Mouse (Mus musculus): ENCODE data around the gene Cldn9. TPM values are rescaled to one million over a fixed set of nuclear protein-coding genes. Genes with fewer than 3 reads are reported as not detected.

Cldn9 gene
- not detected for polyA plus RNA-seq (2015; fragmentation: Illumina TruSeq; extraction: RNeasy Lipid Tissue Mini Kit (QIAGEN cat#74804); ENCODE audit: insufficient read depth, low replicate concordance)

GRCm38 (mm10) chr17:23683856-23684672, at the start of gene Cldn9:
TSS of gene Cldn9 (minus strand) at chr17:23684026.

DNA sequence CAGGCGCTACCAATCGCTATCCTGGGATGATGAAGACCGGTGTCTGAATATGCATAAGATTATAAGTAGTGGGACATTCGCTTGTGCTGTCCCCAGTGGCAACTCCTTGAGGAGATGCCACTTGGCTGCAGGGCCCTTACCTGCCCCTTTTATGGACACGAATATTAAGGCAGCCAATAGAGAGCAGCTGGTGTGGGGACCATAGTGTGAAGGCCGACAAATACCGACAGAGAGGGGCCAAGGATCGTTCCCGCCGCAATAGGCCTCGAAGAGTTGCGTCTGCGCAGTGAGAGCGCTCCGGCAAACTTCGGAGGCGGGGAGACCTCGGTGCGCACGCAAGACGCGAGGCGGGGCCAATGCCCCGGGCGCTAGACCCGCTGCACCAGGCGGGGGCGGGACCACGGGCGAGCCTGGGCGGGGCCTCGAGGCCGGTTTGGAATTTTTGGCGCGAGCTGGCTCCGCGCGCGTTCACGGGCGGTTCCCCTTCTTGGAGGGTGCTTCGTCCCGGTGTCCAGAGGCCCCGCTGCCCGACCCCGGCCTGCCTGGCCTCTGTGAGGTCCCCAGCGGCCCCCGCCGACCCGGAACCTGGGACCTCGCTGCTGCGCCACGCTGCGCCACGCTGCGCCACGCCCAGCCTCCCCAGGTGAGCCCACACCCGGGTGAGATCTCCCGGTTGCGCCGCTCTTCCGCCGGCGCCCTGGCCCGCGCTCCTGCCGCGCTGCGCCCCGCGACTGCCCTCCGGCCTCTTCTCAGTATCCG, 42.4 kb upstream of the Cldn9 start, which contains the start of gene Pkmyt1:
TSS of gene Pkmyt1 (plus strand) at position 338 of the 759 bp plus-strand sequence.

DNA sequence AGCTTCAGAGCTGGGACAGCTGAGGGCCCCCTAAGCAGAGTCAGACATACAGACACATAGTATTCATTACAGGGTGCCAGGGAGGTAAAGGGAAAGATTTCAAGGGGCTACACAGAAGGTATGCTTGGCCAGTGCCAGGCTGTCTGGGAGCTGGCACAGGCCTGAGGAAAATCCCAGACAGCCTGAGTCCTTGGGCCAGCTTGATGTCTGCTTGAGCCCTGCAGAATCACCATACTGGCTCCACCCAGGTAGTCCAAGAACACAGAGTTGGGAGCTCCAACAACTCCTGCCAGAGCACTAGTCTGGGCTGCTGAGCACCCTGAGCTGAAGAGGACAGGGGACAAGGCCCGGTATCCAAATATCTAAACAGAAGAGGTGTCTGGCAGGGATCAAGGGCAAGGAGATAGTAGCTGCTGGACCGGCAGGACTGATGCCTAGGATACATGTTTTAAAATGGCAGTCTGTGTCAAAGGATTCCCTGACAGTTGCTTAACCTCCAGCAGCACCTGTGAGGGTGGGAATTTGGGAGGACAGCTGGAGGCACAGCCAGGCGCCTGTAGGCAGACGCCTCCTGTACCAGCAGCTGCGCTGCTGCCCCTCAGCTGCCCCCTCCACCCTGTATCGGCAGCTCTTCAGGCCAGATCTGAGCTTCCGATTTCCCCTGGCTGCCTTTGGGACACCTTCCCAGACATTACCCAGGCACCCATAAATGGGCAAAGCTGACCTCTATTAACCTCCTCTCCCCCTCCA, 38.7 kb upstream of the Cldn9 start, which contains the start of gene 1520401A03Rik:
TSS of gene 1520401A03Rik (minus strand) at position 408 of the 750 bp plus-strand sequence.

DNA sequence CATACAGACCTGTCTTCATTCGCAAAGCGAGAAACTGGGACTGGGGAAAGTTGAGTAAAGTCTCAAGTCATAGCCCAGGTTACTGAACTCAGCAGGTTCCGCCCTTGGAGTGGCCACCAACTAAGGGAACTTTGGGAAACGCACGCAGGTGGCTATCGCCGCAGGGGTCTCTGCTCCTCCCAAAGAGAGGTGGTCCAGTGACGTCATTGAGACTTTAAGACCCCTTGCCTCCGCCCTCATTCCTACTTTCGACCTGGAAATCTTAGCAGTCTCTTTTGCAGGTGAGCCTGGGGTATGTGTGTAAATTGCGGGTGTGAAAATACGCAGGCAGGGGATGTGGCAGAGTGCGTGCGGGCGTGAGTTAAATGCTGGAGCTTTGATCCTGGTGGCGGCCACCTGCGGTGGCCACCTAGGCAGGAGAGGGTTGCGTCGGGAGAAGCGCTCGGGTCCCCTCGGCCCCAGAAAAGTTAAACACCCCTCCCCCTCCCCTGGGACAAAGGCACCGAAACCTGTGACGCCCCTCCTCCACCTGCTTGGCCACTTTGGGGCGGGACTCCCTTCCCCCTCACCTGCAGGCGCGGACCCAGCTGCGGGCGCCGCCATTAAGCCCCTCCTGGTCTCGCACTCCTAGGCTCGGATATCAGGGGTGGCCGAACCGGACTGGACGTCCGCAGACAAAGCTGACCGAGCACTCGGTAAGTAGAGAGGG, 4.5 kb downstream of the Cldn9 start, which contains the start of gene Cldn6:
TSS of gene Cldn6 (plus strand) at position 123 of the 709 bp plus-strand sequence.

DNA sequence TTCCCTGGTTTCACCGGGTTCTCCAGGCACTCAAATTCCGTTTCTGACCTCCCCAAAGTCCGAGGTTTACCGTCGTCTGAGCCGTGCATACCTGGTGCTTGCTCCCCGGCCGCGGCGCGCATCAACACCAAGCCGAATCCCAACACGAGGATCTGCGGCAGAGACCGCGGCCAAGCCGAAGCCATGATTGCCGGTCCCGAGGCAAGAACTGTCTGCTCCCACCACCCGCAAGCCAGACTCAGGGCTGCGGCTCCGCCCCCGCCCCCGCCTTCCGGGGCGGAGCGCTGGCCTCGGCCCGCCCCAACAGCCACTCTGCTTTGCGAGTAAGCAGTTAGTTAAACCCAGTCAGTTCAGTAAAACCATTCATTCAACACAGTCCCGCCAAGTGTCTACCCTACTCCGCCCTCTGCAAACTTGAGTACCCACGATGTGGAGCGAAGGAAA, 6.6 kb downstream of the Cldn9 start, which contains the start of gene Tnfrsf12a:
TSS of gene Tnfrsf12a (minus strand) at position 233 of the 444 bp plus-strand sequence.

GRCm38 (mm10) chr17:23673424-23674073, 10.3 kb downstream of the Cldn9 start, which contains the start of the genes Hcfc1r1 and Thoc6:
TSS of gene Hcfc1r1 (plus strand) at chr17:23673596.
TSS of gene Thoc6 (minus strand) at chr17:23673882.

DNA sequence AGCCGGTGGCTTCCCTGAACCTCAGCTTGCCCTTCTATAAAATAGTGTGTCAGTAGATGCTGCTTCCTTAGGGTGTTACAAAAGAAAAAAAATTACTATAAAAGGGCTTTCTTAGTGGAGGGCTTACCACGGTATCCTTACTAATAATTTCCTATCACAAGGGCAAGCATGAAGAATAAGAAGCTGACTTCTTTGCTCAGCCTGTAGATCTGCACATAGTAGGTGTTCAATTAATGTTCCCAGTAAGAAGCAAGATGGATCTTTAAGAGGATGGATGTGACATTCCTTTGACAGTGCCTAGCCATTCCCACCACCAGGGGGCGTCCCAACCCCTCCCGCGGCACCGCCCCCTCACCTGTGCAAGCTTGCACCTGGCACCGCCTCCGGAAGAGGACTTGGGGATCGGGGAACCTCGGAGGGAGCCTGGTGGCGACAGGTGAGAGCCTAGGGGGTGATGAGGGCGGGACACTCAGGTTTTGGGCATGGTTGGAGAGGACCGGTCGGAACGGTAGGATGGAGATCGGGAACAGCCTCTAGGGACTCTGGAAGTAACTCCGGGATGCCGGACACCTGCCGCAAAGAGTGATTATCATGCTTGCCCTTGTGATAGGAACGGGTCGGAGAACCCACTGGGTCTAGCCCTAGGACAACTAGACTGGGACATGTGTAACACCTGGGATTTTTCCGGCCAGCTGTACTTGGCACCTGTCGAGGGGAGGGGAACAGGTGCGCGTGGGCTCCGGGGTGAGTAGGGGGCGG, 23.5 kb downstream of the Cldn9 start, which contains the start of gene Bicdl2:
TSS of gene Bicdl2 (plus strand) at position 390 of the 759 bp plus-strand sequence.

GRCm38 (mm10) chr17:23644613-23645495, 39.0 kb downstream of the Cldn9 start, which contains the start of gene Mmp25:
TSS of gene Mmp25 (minus strand) at chr17:23645277.

Other genes starting within 250 kb of the Cldn9 start
- not detected for gene Vmn2r117, start 204.3 kb downstream of the Cldn9 start, polyA plus RNA-seq (2015; fragmentation: Illumina TruSeq; extraction: RNeasy Lipid Tissue Mini Kit (QIAGEN cat#74804); ENCODE audit: insufficient read depth, low replicate concordance)
- 4.4 TPM for gene Zfp213, start 119.8 kb downstream of the Cldn9 start, polyA plus RNA-seq (2015; fragmentation: Illumina TruSeq; extraction: RNeasy Lipid Tissue Mini Kit (QIAGEN cat#74804); ENCODE audit: insufficient read depth, low replicate concordance)
- gene Zfp13, start 84.5 kb downstream of the Cldn9 start, polyA plus RNA-seq (2015; fragmentation: Illumina TruSeq; extraction: RNeasy Lipid Tissue Mini Kit (QIAGEN cat#74804); ENCODE audit: insufficient read depth, low replicate concordance) = 0.72 TPM
- not detected for gene Zscan10, start 83.2 kb downstream of the Cldn9 start, polyA plus RNA-seq (2015; fragmentation: Illumina TruSeq; extraction: RNeasy Lipid Tissue Mini Kit (QIAGEN cat#74804); ENCODE audit: insufficient read depth, low replicate concordance)
- gene Mmp25, start 38.7 kb downstream of the Cldn9 start, polyA plus RNA-seq (2015; fragmentation: Illumina TruSeq; extraction: RNeasy Lipid Tissue Mini Kit (QIAGEN cat#74804); ENCODE audit: insufficient read depth, low replicate concordance) = 1.0 TPM
- gene Bicdl2, start 23.5 kb downstream of the Cldn9 start, polyA plus RNA-seq (2015; fragmentation: Illumina TruSeq; extraction: RNeasy Lipid Tissue Mini Kit (QIAGEN cat#74804); ENCODE audit: insufficient read depth, low replicate concordance) = not detected
- gene Hcfc1r1, start 10.4 kb downstream of the Cldn9 start, polyA plus RNA-seq (2015; fragmentation: Illumina TruSeq; extraction: RNeasy Lipid Tissue Mini Kit (QIAGEN cat#74804); ENCODE audit: insufficient read depth, low replicate concordance) = 29.3 TPM
- 9.4 TPM for gene Thoc6, start 10.1 kb downstream of the Cldn9 start, polyA plus RNA-seq (2015; fragmentation: Illumina TruSeq; extraction: RNeasy Lipid Tissue Mini Kit (QIAGEN cat#74804); ENCODE audit: insufficient read depth, low replicate concordance)
- gene Tnfrsf12a, start 6.6 kb downstream of the Cldn9 start, polyA plus RNA-seq (2015; fragmentation: Illumina TruSeq; extraction: RNeasy Lipid Tissue Mini Kit (QIAGEN cat#74804); ENCODE audit: insufficient read depth, low replicate concordance) = 4.0 TPM
- not detected for gene Cldn6, start 4.8 kb downstream of the Cldn9 start, polyA plus RNA-seq (2015; fragmentation: Illumina TruSeq; extraction: RNeasy Lipid Tissue Mini Kit (QIAGEN cat#74804); ENCODE audit: insufficient read depth, low replicate concordance)
- gene 1520401A03Rik, start 38.8 kb upstream of the Cldn9 start, polyA plus RNA-seq (2015; fragmentation: Illumina TruSeq; extraction: RNeasy Lipid Tissue Mini Kit (QIAGEN cat#74804); ENCODE audit: insufficient read depth, low replicate concordance) = not detected
- 7.6 TPM for gene Pkmyt1, start 42.3 kb upstream of the Cldn9 start, polyA plus RNA-seq (2015; fragmentation: Illumina TruSeq; extraction: RNeasy Lipid Tissue Mini Kit (QIAGEN cat#74804); ENCODE audit: insufficient read depth, low replicate concordance)
- gene Paqr4, start 56.8 kb upstream of the Cldn9 start, polyA plus RNA-seq (2015; fragmentation: Illumina TruSeq; extraction: RNeasy Lipid Tissue Mini Kit (QIAGEN cat#74804); ENCODE audit: insufficient read depth, low replicate concordance) = 3.6 TPM
- gene Kremen2, start 61.8 kb upstream of the Cldn9 start, polyA plus RNA-seq (2015; fragmentation: Illumina TruSeq; extraction: RNeasy Lipid Tissue Mini Kit (QIAGEN cat#74804); ENCODE audit: insufficient read depth, low replicate concordance) = 0.28 TPM
- 9.9 TPM for gene Flywch1, start 87.6 kb upstream of the Cldn9 start, polyA plus RNA-seq (2015; fragmentation: Illumina TruSeq; extraction: RNeasy Lipid Tissue Mini Kit (QIAGEN cat#74804); ENCODE audit: insufficient read depth, low replicate concordance)
- 0.57 TPM for gene Flywch2, start 102.1 kb upstream of the Cldn9 start, polyA plus RNA-seq (2015; fragmentation: Illumina TruSeq; extraction: RNeasy Lipid Tissue Mini Kit (QIAGEN cat#74804); ENCODE audit: insufficient read depth, low replicate concordance)
- 445 TPM for gene Srrm2, start 106.5 kb upstream of the Cldn9 start, polyA plus RNA-seq (2015; fragmentation: Illumina TruSeq; extraction: RNeasy Lipid Tissue Mini Kit (QIAGEN cat#74804); ENCODE audit: insufficient read depth, low replicate concordance)
- 39.3 TPM for gene Elob, start 145.1 kb upstream of the Cldn9 start, polyA plus RNA-seq (2015; fragmentation: Illumina TruSeq; extraction: RNeasy Lipid Tissue Mini Kit (QIAGEN cat#74804); ENCODE audit: insufficient read depth, low replicate concordance)
- gene Prss33, start 152.0 kb upstream of the Cldn9 start, polyA plus RNA-seq (2015; fragmentation: Illumina TruSeq; extraction: RNeasy Lipid Tissue Mini Kit (QIAGEN cat#74804); ENCODE audit: insufficient read depth, low replicate concordance) = not detected
- gene Prss32, start 159.8 kb upstream of the Cldn9 start, polyA plus RNA-seq (2015; fragmentation: Illumina TruSeq; extraction: RNeasy Lipid Tissue Mini Kit (QIAGEN cat#74804); ENCODE audit: insufficient read depth, low replicate concordance) = not detected
- gene Prss41, start 160.1 kb upstream of the Cldn9 start, polyA plus RNA-seq (2015; fragmentation: Illumina TruSeq; extraction: RNeasy Lipid Tissue Mini Kit (QIAGEN cat#74804); ENCODE audit: insufficient read depth, low replicate concordance) = 0.12 TPM
- not detected for gene Prss21, start 184.0 kb upstream of the Cldn9 start, polyA plus RNA-seq (2015; fragmentation: Illumina TruSeq; extraction: RNeasy Lipid Tissue Mini Kit (QIAGEN cat#74804); ENCODE audit: insufficient read depth, low replicate concordance)
- not detected for gene Dcpp1, start 196.8 kb upstream of the Cldn9 start, polyA plus RNA-seq (2015; fragmentation: Illumina TruSeq; extraction: RNeasy Lipid Tissue Mini Kit (QIAGEN cat#74804); ENCODE audit: insufficient read depth, low replicate concordance)
- gene Dcpp2, start 196.9 kb upstream of the Cldn9 start, polyA plus RNA-seq (2015; fragmentation: Illumina TruSeq; extraction: RNeasy Lipid Tissue Mini Kit (QIAGEN cat#74804); ENCODE audit: insufficient read depth, low replicate concordance) = not detected
- not detected for gene Dcpp3, start 233.4 kb upstream of the Cldn9 start, polyA plus RNA-seq (2015; fragmentation: Illumina TruSeq; extraction: RNeasy Lipid Tissue Mini Kit (QIAGEN cat#74804); ENCODE audit: insufficient read depth, low replicate concordance)